Mouse (Mus musculus) lung, adult 2 months (tissue): Measurements from ENCODE around the gene Tigd4.
A peak's percentile ranks its signal among the peaks of the same experiment; 100 is the strongest.

Experiments
- CTCF ChIP-seq: fragments of 200-500 bp; IDR thresholded peaks from 2 replicates; pipeline ENCODE4 v1.5.1; 2011; ENCODE audit warnings: mild to moderate bottlenecking, low read length, control low read depth; ENCODE audit not compliant: insufficient read depth
- POLR2A ChIP-seq: fragments of 200-500 bp; IDR thresholded peaks from 2 replicates; pipeline ENCODE4 v1.6.1; 2011; ENCODE audit warnings: low read depth, mild to moderate bottlenecking, control low read depth, low read length, borderline replicate concordance; ENCODE audit errors: extremely low read depth

- no peak for TF ChIP-seq CTCF
- peak; percentile 68 for TF ChIP-seq POLR2A
Measured at GRCm38 (mm10) chr3:84582023-84582912, 11.1 kb upstream of the Tigd4 start, which contains the start of gene Arfip1.
